Mouse (Mus musculus) neural tube, embryonic 13.5 days (tissue): ENCODE results near the gene Schip1. TPM values are rescaled to one million over a fixed set of nuclear protein-coding genes. Genes with fewer than 3 reads are reported as not detected.
A peak's percentile ranks its signal among the peaks of the same experiment; 100 is the strongest.

Source experiments
- ATAC-seq: fragments of 200-750 bp; cut with Nextera tagmentation; 2 replicates; pipeline ENCODE4 v1.8.0; 2017; ENCODE audit warnings: low read depth, mild to moderate bottlenecking, moderate TSS enrichment, moderate library complexity
- H3K27ac ChIP-seq: fragments of 300-500 bp; sonication (generic); replicated peaks from 2 replicates; pipeline ENCODE4 v1.5.1; 2015; ENCODE audit warnings: moderate library complexity, mild to moderate bottlenecking, inconsistent platforms
- H3K27me3 ChIP-seq: fragments of 300-500 bp; sonication (generic); 2 replicates; pipeline ENCODE4 v1.6.1; 2015; ENCODE audit warnings: mild to moderate bottlenecking, inconsistent platforms
- H3K36me3 ChIP-seq: fragments of 300-500 bp; sonication (generic); 2 replicates; pipeline ENCODE4 v1.6.1; 2015; ENCODE audit warnings: mild to moderate bottlenecking, inconsistent platforms
- H3K4me1 ChIP-seq: fragments of 300-500 bp; sonication (generic); replicated peaks from 2 replicates; pipeline ENCODE4 v1.6.1; 2015; ENCODE audit warnings: inconsistent platforms
- H3K4me2 ChIP-seq: fragments of 300-500 bp; sonication (generic); 2 replicates; pipeline ENCODE4 v1.6.1; 2015; ENCODE audit warnings: inconsistent platforms, mild to moderate bottlenecking, moderate library complexity
- H3K4me3 ChIP-seq: fragments of 300-500 bp; sonication (generic); 2 replicates; pipeline ENCODE4 v1.5.1; 2015; ENCODE audit warnings: mild to moderate bottlenecking, inconsistent platforms
- H3K9ac ChIP-seq: fragments of 300-500 bp; sonication (generic); 2 replicates; pipeline ENCODE4 v1.6.1; 2015; ENCODE audit warnings: moderate library complexity, mild to moderate bottlenecking, inconsistent platforms
- H3K9me3 ChIP-seq: fragments of 300-500 bp; sonication (generic); 2 replicates; pipeline ENCODE4 v1.6.1; 2016; ENCODE audit warnings: inconsistent platforms
- WGBS: fragments of 180-500 bp; shearing (Covaris S2); methylation state at CpG from one replicate; pipeline ENCODE4 v1.1.7; 2015; 5-methylcytosine and 5-hydroxymethylcytosine counted together
- polyA plus RNA-seq: library from polyadenylated mRNA; unstranded; fragments of >200 nt; fragmentation: Nextera tagmentation; extraction: Ambion mirVana; gene quantifications from 2 replicates; pipeline ENCODE4 v1.2.1, GENCODE M21; 2015

The Schip1 gene
- polyA plus RNA-seq, 1 experiment from 2014 or later = 165 TPM

DNA sequence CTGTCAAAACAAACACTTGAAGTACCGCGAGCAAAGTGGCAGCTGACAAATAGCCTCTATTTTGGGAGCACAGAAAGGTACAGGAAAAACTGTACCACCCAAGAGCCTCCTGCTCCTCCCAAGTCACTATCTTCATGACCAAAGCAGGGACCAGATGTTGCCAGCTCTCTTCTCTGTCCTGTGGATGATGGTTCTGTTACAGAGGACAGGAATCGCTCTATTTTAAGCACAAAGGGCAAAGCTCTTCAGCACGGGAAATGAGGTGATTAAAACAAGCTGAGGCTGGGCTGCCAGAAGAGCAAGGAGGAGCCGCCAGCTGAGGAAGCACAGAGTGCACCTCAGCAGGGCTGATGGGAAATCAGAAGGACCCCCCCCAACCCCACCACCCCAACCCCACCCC lies 388.7 kb downstream of the Schip1 start:
- H3K4me1 ChIP-seq = no peaks in the 10 kb centered on the region
- H3K4me3 ChIP-seq = no peak overlapping the region
- ATAC-seq = no peak
- H3K27ac ChIP-seq = no peak overlapping the region
- no peaks in the 10 kb centered on the region for H3K27me3 ChIP-seq
- no peak overlapping the region for H3K9ac ChIP-seq
- H3K4me2 ChIP-seq = no peak overlapping the region
- WGBS = 37% methylated on average over 5 of the region's 5 CpGs
- H3K9me3 ChIP-seq = no peaks in the 10 kb centered on the region
- H3K36me3 ChIP-seq = no peaks in the 10 kb centered on the region

DNA sequence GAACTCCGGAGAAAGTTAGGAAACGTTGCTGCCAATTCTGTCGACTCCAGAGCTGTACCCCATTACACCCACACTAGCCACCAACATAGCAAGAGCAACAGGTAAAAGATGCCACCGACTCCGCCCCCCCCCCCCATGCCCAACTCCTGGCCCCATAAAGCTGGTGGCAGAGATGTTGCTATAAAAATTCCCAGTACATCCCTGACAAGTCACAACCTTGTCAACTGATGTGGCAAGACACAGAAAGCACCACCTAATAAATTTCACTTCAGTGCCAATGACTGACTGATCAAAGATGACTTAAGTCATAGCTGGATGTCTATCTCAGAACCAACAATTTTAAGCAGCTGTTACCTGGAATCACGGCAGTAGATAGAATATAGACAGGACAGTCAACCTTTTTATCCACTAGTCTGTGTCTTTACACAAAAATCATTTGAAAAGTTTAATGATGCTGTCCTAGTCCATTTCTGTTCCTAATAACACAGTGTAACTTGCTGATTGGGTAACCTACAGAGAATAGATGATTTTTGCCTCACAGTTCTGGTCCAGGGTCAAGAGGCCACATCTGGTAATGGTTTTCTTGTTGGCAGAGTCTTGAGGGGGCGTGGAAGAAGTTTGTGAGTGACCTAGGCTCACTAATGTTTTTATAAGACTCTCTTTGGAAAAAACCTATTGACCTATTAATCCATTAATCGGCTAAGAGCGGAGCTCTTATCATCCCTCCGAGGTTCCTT lies 389.3 kb downstream of the Schip1 start:
- no peak overlapping the region for H3K27ac ChIP-seq
- H3K9ac ChIP-seq = no peak overlapping the region
- no peaks in the 10 kb centered on the region for H3K36me3 ChIP-seq
- no peak overlapping the region for H3K4me3 ChIP-seq
- H3K27me3 ChIP-seq = no peaks in the 10 kb centered on the region
- no peak overlapping the region for H3K4me2 ChIP-seq
- H3K4me1 ChIP-seq = no peaks in the 10 kb centered on the region
- no peak for ATAC-seq
- no peaks in the 10 kb centered on the region for H3K9me3 ChIP-seq
- 80% methylated on average over 10 of the region's 10 CpGs for WGBS

DNA sequence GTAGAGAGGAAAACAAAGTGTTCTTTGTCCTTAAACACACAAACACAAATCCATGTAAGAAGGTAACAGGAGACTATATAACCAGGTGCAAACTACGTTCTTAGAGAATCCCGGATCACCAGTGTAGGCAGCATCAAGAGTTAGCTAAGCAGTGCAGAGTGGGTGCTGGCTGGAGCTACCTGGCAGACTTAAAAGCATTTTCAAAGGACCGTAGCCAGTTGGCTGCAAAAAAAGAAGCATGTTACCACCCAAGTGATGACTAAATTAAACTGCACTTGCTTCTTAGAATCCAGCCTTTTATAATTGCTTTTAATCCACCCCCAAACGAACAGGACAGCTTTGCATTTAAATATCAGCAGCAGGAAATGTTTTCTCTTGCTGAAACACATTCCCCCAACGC lies 402.0 kb downstream of the Schip1 start:
- no peaks in the 10 kb centered on the region for H3K36me3 ChIP-seq
- WGBS = 48% methylated on average over 5 of the region's 5 CpGs
- H3K9me3 ChIP-seq = no peaks in the 10 kb centered on the region
- H3K27me3 ChIP-seq = peaks cover 6% of the 10 kb centered on the region; the same call in 1 of the 2 replicates
- peaks cover 17% of the 10 kb centered on the region for H3K4me1 ChIP-seq
- no peak overlapping the region for H3K9ac ChIP-seq
- H3K4me3 ChIP-seq = no peak overlapping the region
- no peak overlapping the region for H3K27ac ChIP-seq
- no peak for ATAC-seq
- no peak overlapping the region for H3K4me2 ChIP-seq

- ATAC-seq = 0 out of 2 replicates have a peak, but pooled peaks have one; percentile 32
- Histone ChIP-seq H3K4me3 (peak overlapping the region; percentile 13; the same call in 1 of the 2 replicates), H3K36me3 (no peaks in the 10 kb centered on the region), H3K4me2 (peak overlapping the region; percentile 46), H3K4me1 (peaks cover 17% of the 10 kb centered on the region), H3K27ac (no peak overlapping the region), H3K9ac (peak overlapping the region; percentile 34; the same call in 1 of the 2 replicates), H3K27me3 (peaks cover 6% of the 10 kb centered on the region; the same call in 1 of the 2 replicates), H3K9me3 (no peaks in the 10 kb centered on the region)
- 5% methylated on average over 10 of the region's 10 CpGs for WGBS
Observed at GRCm38 (mm10) chr3:68467941-68468687, 403.5 kb downstream of the Schip1 start.

GRCm38 (mm10) chr3:68469643-68470042 lies 405.0 kb downstream of the Schip1 start:
- no peak overlapping the region for H3K4me3 ChIP-seq
- H3K9me3 ChIP-seq = no peaks in the 10 kb centered on the region
- no peak overlapping the region for H3K4me2 ChIP-seq
- peaks cover 6% of the 10 kb centered on the region; the same call in 1 of the 2 replicates for H3K27me3 ChIP-seq
- ATAC-seq = no peak
- no peak overlapping the region for H3K27ac ChIP-seq
- WGBS = 91% methylated on average over 1 of the region's 1 CpGs
- peaks cover 17% of the 10 kb centered on the region for H3K4me1 ChIP-seq
- no peak overlapping the region for H3K9ac ChIP-seq
- no peaks in the 10 kb centered on the region for H3K36me3 ChIP-seq

GRCm38 (mm10) chr3:68470061-68470460 lies 405.5 kb downstream of the Schip1 start:
- 57% methylated on average over 3 of the region's 3 CpGs for WGBS
- H3K27me3 ChIP-seq = peaks cover 6% of the 10 kb centered on the region; the same call in 1 of the 2 replicates
- no peak overlapping the region for H3K4me2 ChIP-seq
- H3K4me3 ChIP-seq = no peak overlapping the region
- H3K4me1 ChIP-seq = peaks cover 17% of the 10 kb centered on the region
- H3K9me3 ChIP-seq = no peaks in the 10 kb centered on the region
- no peaks in the 10 kb centered on the region for H3K36me3 ChIP-seq
- H3K9ac ChIP-seq = no peak overlapping the region
- H3K27ac ChIP-seq = no peak overlapping the region
- ATAC-seq = no peak

DNA sequence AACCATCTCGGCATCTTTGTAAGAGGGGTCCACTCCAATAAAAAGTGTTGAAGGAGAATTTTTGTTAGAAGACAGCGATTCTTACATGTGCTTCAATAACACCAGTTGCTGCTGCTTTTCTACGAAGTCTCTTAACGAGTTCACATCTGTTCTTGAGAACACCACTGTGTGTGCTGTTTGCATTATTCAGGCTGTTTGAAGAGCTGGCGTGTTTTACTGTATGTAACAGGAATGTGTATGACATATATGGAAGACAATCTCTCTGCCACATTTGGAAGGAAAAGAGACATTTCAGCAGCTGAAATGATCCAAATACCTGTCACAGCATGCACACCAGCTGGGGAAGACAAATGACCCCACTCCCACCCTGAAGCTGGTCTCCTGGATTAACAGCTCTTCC lies 406.0 kb downstream of the Schip1 start:
- H3K4me3 ChIP-seq = no peak overlapping the region
- no peaks in the 10 kb centered on the region for H3K9me3 ChIP-seq
- peaks cover 6% of the 10 kb centered on the region; the same call in 1 of the 2 replicates for H3K27me3 ChIP-seq
- H3K27ac ChIP-seq = no peak overlapping the region
- no peak overlapping the region for H3K9ac ChIP-seq
- H3K4me2 ChIP-seq = no peak overlapping the region
- no peak for ATAC-seq
- H3K4me1 ChIP-seq = peaks cover 17% of the 10 kb centered on the region
- WGBS = 69% methylated on average over 5 of the region's 5 CpGs
- H3K36me3 ChIP-seq = no peaks in the 10 kb centered on the region

DNA sequence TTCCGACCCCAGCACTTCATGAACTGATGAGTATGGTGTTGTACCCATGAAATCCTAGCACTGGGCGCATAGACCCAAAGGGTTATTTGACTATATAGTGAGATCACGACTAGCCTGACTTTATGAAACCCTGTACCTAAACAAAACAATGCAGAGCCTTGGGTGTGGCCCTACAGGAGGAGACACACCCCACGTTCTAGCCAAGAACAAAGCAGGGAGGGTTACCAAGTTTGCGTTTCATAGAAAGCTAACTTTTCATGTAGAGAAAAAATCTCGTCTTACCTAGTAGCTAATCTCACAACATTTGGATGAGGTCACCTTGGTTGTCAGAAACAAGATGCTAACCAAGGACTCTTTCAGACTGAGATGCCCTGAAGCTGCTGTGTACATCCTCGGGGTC lies 411.7 kb downstream of the Schip1 start:
- Histone ChIP-seq H3K36me3 (no peaks in the 10 kb centered on the region), H3K9ac (no peak overlapping the region), H3K27me3 (no peaks in the 10 kb centered on the region), H3K4me1 (no peaks in the 10 kb centered on the region), H3K27ac (no peak overlapping the region), H3K4me3 (no peak overlapping the region), H3K4me2 (no peak overlapping the region), H3K9me3 (no peaks in the 10 kb centered on the region)
- no peak for ATAC-seq
- 90% methylated on average over 7 of the region's 7 CpGs for WGBS

- no peak overlapping the region for H3K9ac ChIP-seq
- no peak overlapping the region for H3K4me2 ChIP-seq
- no peaks in the 10 kb centered on the region for H3K27me3 ChIP-seq
- no peak overlapping the region for H3K4me3 ChIP-seq
- H3K27ac ChIP-seq = no peak overlapping the region
- H3K9me3 ChIP-seq = no peaks in the 10 kb centered on the region
- H3K4me1 ChIP-seq = no peaks in the 10 kb centered on the region
- no peak for ATAC-seq
- H3K36me3 ChIP-seq = no peaks in the 10 kb centered on the region
- 34% methylated on average over 2 of the region's 2 CpGs for WGBS
Observed at GRCm38 (mm10) chr3:68477478-68477877, 412.9 kb downstream of the Schip1 start.

- H3K27ac ChIP-seq = no peak overlapping the region
- WGBS = 85% methylated on average over 6 of the region's 6 CpGs
- H3K4me2 ChIP-seq = no peak overlapping the region
- H3K4me3 ChIP-seq = no peak overlapping the region
- H3K36me3 ChIP-seq = no peaks in the 10 kb centered on the region
- H3K9ac ChIP-seq = no peak overlapping the region
- no peak for ATAC-seq
- no peaks in the 10 kb centered on the region for H3K9me3 ChIP-seq
- no peaks in the 10 kb centered on the region for H3K27me3 ChIP-seq
- H3K4me1 ChIP-seq = no peaks in the 10 kb centered on the region
Observed at GRCm38 (mm10) chr3:68479266-68479665, 414.7 kb downstream of the Schip1 start.

DNA sequence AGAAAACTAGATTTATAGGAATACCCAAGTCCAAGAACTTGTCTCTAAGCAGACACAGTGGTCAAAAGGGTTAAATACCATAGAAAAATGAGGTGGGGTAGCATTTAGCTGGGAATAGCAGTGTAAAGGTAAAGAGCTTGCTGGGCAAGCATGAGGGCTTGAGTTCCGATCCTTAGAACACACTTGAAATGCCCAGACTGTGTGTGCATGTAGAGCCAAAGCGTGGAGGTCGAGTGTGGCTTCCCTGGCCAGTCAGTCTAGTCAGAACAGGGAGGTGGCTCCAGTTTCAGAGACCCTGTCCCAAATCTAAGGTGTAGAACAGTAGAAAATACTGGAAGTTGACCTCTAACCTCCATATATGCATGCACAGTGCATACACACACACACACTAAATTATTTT lies 418.9 kb downstream of the Schip1 start:
- H3K9me3 ChIP-seq = no peaks in the 10 kb centered on the region
- WGBS = 91% methylated on average over 3 of the region's 3 CpGs
- no peak for ATAC-seq
- H3K4me2 ChIP-seq = no peak overlapping the region
- H3K9ac ChIP-seq = no peak overlapping the region
- no peaks in the 10 kb centered on the region for H3K36me3 ChIP-seq
- no peak overlapping the region for H3K4me3 ChIP-seq
- H3K4me1 ChIP-seq = no peaks in the 10 kb centered on the region
- no peaks in the 10 kb centered on the region for H3K27me3 ChIP-seq
- H3K27ac ChIP-seq = no peak overlapping the region

GRCm38 (mm10) chr3:68484021-68484420 lies 419.4 kb downstream of the Schip1 start:
- Histone ChIP-seq H3K36me3 (no peaks in the 10 kb centered on the region), H3K4me1 (no peaks in the 10 kb centered on the region), H3K9me3 (no peaks in the 10 kb centered on the region), H3K27ac (no peak overlapping the region), H3K9ac (no peak overlapping the region), H3K4me3 (no peak overlapping the region), H3K27me3 (no peaks in the 10 kb centered on the region), H3K4me2 (no peak overlapping the region)
- WGBS = 87% methylated on average over 9 of the region's 9 CpGs
- ATAC-seq = no peak
